9 mouse cellular contexts compared by ENCODE assay signal in genomic region chr7:67955276-67955675, GRCm38 (mm10). TPM values are rescaled to one million over a fixed set of nuclear protein-coding genes. Genes with fewer than 3 reads are reported as not detected.
DNase-seq lines count a peak whose midpoint lies in the region; ATAC-seq and TF ChIP-seq lines count a peak whose summit lies in the region.
"Had no signal": no experiment of that assay in that cellular context is flagged by ENCODE, and none has a peak within 500 bp of the region (broad histone marks: within the 10 kb centered on the region; RNA-seq: fewer than 3 reads in every experiment).

No protein-coding gene starts in this region.

- no peaks in the 10 kb centered on the region for H3K9me3 ChIP-seq in lung, embryonic 14.5 days (ENCODE audit: low read depth, low read length)
- no peaks in the 10 kb centered on the region for H3K9me3 ChIP-seq in forebrain, embryonic 13.5 days (replicated peaks)
- no peaks in the 10 kb centered on the region for H3K9me3 ChIP-seq in limb, embryonic 13.5 days
- no peaks in the 10 kb centered on the region for H3K9me3 ChIP-seq in stomach, embryonic 14.5 days (ENCODE audit: control insufficient read depth, low read depth, low read length)

- TF ChIP-seq POLR2A in lung, adult 2 months (IDR thresholded peaks at IDR 0.05; ENCODE audit: borderline replicate concordance, extremely low read depth, low read depth, low read length): no peak

- no peaks in the 10 kb centered on the region for H3K36me3 ChIP-seq in lung, embryonic 14.5 days (ENCODE audit: insufficient read depth)
- H3K36me3 ChIP-seq in forebrain, embryonic 13.5 days (ENCODE audit: poor library complexity, severe bottlenecking): no peaks in the 10 kb centered on the region
- H3K36me3 ChIP-seq in limb, embryonic 13.5 days: no peaks in the 10 kb centered on the region
- H3K36me3 ChIP-seq in stomach, embryonic 14.5 days (ENCODE audit: control insufficient read depth, insufficient read depth, low read length): no peaks in the 10 kb centered on the region

- H3K4me2 ChIP-seq in lung, embryonic 14.5 days: peak overlapping the region; percentile 90
- H3K4me2 ChIP-seq in forebrain, embryonic 13.5 days: peak overlapping the region; percentile 96
- peak overlapping the region; percentile 79 for H3K4me2 ChIP-seq in limb, embryonic 13.5 days (replicated peaks)
- H3K4me2 ChIP-seq in stomach, embryonic 14.5 days (replicated peaks; ENCODE audit: low read depth, low read length): peak overlapping the region; percentile 99

- 21% methylated on average over 5 of the region's 5 CpGs for WGBS in lung, embryonic 14.5 days
- 39% methylated on average over 5 of the region's 5 CpGs for WGBS in lung, adult 2 months
- WGBS in forebrain, embryonic 13.5 days: 28% methylated on average over 5 of the region's 5 CpGs
- WGBS in limb, embryonic 13.5 days: 13% methylated on average over 5 of the region's 5 CpGs
- 28% methylated on average over 5 of the region's 5 CpGs for WGBS in stomach, embryonic 14.5 days

- H3K4me1 ChIP-seq in lung, embryonic 14.5 days (ENCODE audit: insufficient read depth): peaks cover 17% of the 10 kb centered on the region; the same call in 1 of the 2 replicates
- peaks cover 9% of the 10 kb centered on the region for H3K4me1 ChIP-seq in lung, adult 2 months (ENCODE audit: control insufficient read depth, insufficient read depth, low read length)
- peaks cover 54% of the 10 kb centered on the region for H3K4me1 ChIP-seq in forebrain, embryonic 13.5 days
- H3K4me1 ChIP-seq in limb, embryonic 13.5 days: peaks cover 57% of the 10 kb centered on the region
- H3K4me1 ChIP-seq in stomach, embryonic 14.5 days (ENCODE audit: control insufficient read depth, insufficient read depth, low read length): peaks cover 49% of the 10 kb centered on the region

- H3K4me3 ChIP-seq in lung, embryonic 14.5 days (ENCODE audit: low read depth, low read length): peak overlapping the region; percentile 91; the same call in 1 of the 2 replicates
- H3K4me3 ChIP-seq in lung, adult 2 months (replicated peaks; ENCODE audit: extremely low read depth, low read depth, low read length): no peak overlapping the region
- H3K4me3 ChIP-seq in forebrain, embryonic 13.5 days: peak overlapping the region; percentile 88
- H3K4me3 ChIP-seq in limb, embryonic 13.5 days: peak overlapping the region; percentile 98
- H3K4me3 ChIP-seq in stomach, embryonic 14.5 days (ENCODE audit: low read depth, low read length): peak overlapping the region; percentile 86

- no peak overlapping the region for H3K27ac ChIP-seq in lung, embryonic 14.5 days (ENCODE audit: low read depth)
- H3K27ac ChIP-seq in forebrain, embryonic 13.5 days: no peak overlapping the region
- H3K27ac ChIP-seq in limb, embryonic 13.5 days: peak overlapping the region; percentile 55; the same call in 1 of the 2 replicates
- H3K27ac ChIP-seq in stomach, embryonic 14.5 days (ENCODE audit: low read length): 0 out of 2 replicates have a peak overlapping the region, but pooled peaks have one; percentile 7

- 0 out of 2 replicates have a peak overlapping the region, but pooled peaks have one; percentile 94 for H3K9ac ChIP-seq in lung, embryonic 14.5 days
- peak overlapping the region; percentile 96 for H3K9ac ChIP-seq in forebrain, embryonic 13.5 days
- peak overlapping the region; percentile 99 for H3K9ac ChIP-seq in limb, embryonic 13.5 days
- no peak overlapping the region for H3K9ac ChIP-seq in stomach, embryonic 14.5 days (replicated peaks; ENCODE audit: low read depth, low read length)

- ATAC-seq in lung, embryonic 14.5 days (ENCODE audit: insufficient read depth): no peak
- ATAC-seq in forebrain, embryonic 13.5 days: no peak
- no peak for ATAC-seq in limb, embryonic 13.5 days (ENCODE audit: low FRiP score, low read depth)
- ATAC-seq in stomach, embryonic 14.5 days (ENCODE audit: insufficient number of reproducible peaks, insufficient read depth, low FRiP score, low read depth): no peak
- ATAC-seq in cerebellum, adult (ENCODE audit: insufficient number of reproducible peaks, low FRiP score, low TSS enrichment): no peak

- no peaks in the 10 kb centered on the region for H3K27me3 ChIP-seq in lung, embryonic 14.5 days (ENCODE audit: insufficient read depth, low read length)
- H3K27me3 ChIP-seq in forebrain, embryonic 13.5 days: no peaks in the 10 kb centered on the region
- no peaks in the 10 kb centered on the region for H3K27me3 ChIP-seq in limb, embryonic 13.5 days
- H3K27me3 ChIP-seq in stomach, embryonic 14.5 days (ENCODE audit: control insufficient read depth, insufficient read depth, low read length): no peaks in the 10 kb centered on the region

- no peak for TF ChIP-seq CTCF in lung, embryonic 14.5 days (IDR thresholded peaks at IDR 0.05; ENCODE audit: low read depth)
- no peak for TF ChIP-seq CTCF in lung, adult 2 months (IDR thresholded peaks at IDR 0.05; ENCODE audit: insufficient read depth, low read length)

- no peak for DNase-seq in lung, embryonic 14.5 days
- no peak for DNase-seq in lung, adult 2 months
- no peak for DNase-seq in embryo, embryonic 10.5 days (ENCODE audit: low spot score)
- DNase-seq: cerebellum, postnatal 36 days; thymus, adult 18-20 months had no signal

RNA-seq across cellular contexts. Expression of gene Igf1r, which starts 2.6 kb away (rescaled TPM):
- 19.6 and 19.7 TPM in 2 replicates for polyA plus RNA-seq in lung, embryonic 14.5 days (2014; fragmentation: Nextera tagmentation; extraction: Ambion mirVana)
- polyA plus RNA-seq in lung, adult 2 months (2012; rRNA removed): 12.2 and 16.9 TPM in 2 replicates
- 24.8 and 25.2 TPM in 2 replicates for polyA plus RNA-seq in forebrain, embryonic 13.5 days (2015; fragmentation: Nextera tagmentation; extraction: Ambion mirVana)
- polyA plus RNA-seq in limb, embryonic 13.5 days (2015; fragmentation: Nextera tagmentation; extraction: Ambion mirVana): 36.8 and 39.4 TPM in 2 replicates
- 23.0 and 23.2 TPM in 2 replicates for polyA plus RNA-seq in stomach, embryonic 14.5 days (2014; fragmentation: Nextera tagmentation; extraction: Ambion mirVana)

Comparison
In these comparisons a context has a peak if more than half of its experiments do, and no peak if none do; other contexts are left out.
1. H3K27ac ChIP-seq: peak in limb, embryonic 13.5 days (single experiment) and stomach, embryonic 14.5 days (single experiment); none in lung, embryonic 14.5 days (single experiment) and forebrain, embryonic 13.5 days (single experiment).
2. Peak in every context shown above with its lines, with median percentiles within 50 percentile points of each other: H3K4me2 ChIP-seq.